Mouse (Mus musculus) myocyte (in vitro differentiated cells): ENCODE results near the gene Cox5a. TPM values are rescaled to one million over a fixed set of nuclear protein-coding genes. Genes with fewer than 3 reads are reported as not detected.

Experiments
- H3K27me3 ChIP-seq: one replicate; pipeline ENCODE4 v1.6.1; 2011; ENCODE audit not compliant: control insufficient read depth, insufficient read depth, insufficient read length
- H3K36me3 ChIP-seq: one replicate; pipeline ENCODE4 v1.6.1; 2011; ENCODE audit not compliant: control insufficient read depth, insufficient read depth
- H3K4me2 ChIP-seq: one replicate; pipeline ENCODE4 v1.6.1; 2011; ENCODE audit warnings: low read depth, control low read depth
- H3K4me3 ChIP-seq: one replicate; pipeline ENCODE4 v1.5.1; 2011; ENCODE audit warnings: mild to moderate bottlenecking, control low read depth, moderate library complexity
- H3K79me2 ChIP-seq: one replicate; pipeline ENCODE4 v1.6.1; 2011; ENCODE audit not compliant: control insufficient read depth, insufficient read depth
- H3ac ChIP-seq: one replicate; pipeline ENCODE4 v1.6.1; 2011; ENCODE audit not compliant: control insufficient read depth, insufficient read length
- CEBPB ChIP-seq: IDR thresholded peaks from 2 replicates; pipeline ENCODE4 v1.6.1; 2011; ENCODE audit warnings: mild to moderate bottlenecking, moderate library complexity; ENCODE audit not compliant: poor library complexity, insufficient read depth, severe bottlenecking
- E2F4 ChIP-seq: IDR thresholded peaks from one replicate; pipeline ENCODE4 v1.6.1; 2011; ENCODE audit warnings: mild to moderate bottlenecking, control low read depth, moderate library complexity; ENCODE audit not compliant: insufficient read depth
- MAX ChIP-seq: IDR thresholded peaks from one replicate; pipeline ENCODE4 v1.6.1; 2011; ENCODE audit warnings: low read depth, mild to moderate bottlenecking, control low read depth
- MYOD1 ChIP-seq, 3 experiments: IDR thresholded peaks; one replicate each; pipeline ENCODE4 v1.6.1; 2011; ENCODE audit warnings: control low read depth in 2 of 3, low read depth in 2 of 3, mild to moderate bottlenecking in 2 of 3, moderate library complexity in 1 of 3; ENCODE audit not compliant: insufficient read length in 2 of 3, control insufficient read depth in 1 of 3
- MYOG ChIP-seq, 3 experiments: IDR thresholded peaks; one replicate each; pipeline ENCODE4 v1.6.1; 2011; ENCODE audit warnings: control low read depth in 2 of 3, low read depth in 2 of 3, mild to moderate bottlenecking in 2 of 3; ENCODE audit not compliant: insufficient read length in 2 of 3, control insufficient read depth in 1 of 3, insufficient read depth in 1 of 3
- POLR2A ChIP-seq: IDR thresholded peaks from one replicate; pipeline ENCODE4 v1.6.1; 2011; ENCODE audit warnings: low read depth, mild to moderate bottlenecking, control low read depth, moderate library complexity; ENCODE audit not compliant: insufficient read length
- POLR2AphosphoS2 ChIP-seq: IDR thresholded peaks from one replicate; pipeline ENCODE4 v1.6.1; 2011; ENCODE audit warnings: low read depth, control low read depth; ENCODE audit not compliant: insufficient read length
- REST ChIP-seq: IDR thresholded peaks from one replicate; pipeline ENCODE4 v1.6.1; 2011; ENCODE audit warnings: mild to moderate bottlenecking, control low read depth, moderate library complexity; ENCODE audit not compliant: insufficient read depth, insufficient read length
- SRF ChIP-seq: IDR thresholded peaks from one replicate; pipeline ENCODE4 v1.6.1; 2011; ENCODE audit warnings: low read depth; ENCODE audit not compliant: control insufficient read depth, insufficient read length
- TCF12 ChIP-seq: IDR thresholded peaks from one replicate; pipeline ENCODE4 v1.6.1; 2011; ENCODE audit warnings: mild to moderate bottlenecking, control low read depth; ENCODE audit not compliant: poor library complexity, insufficient read depth, severe bottlenecking
- TCF3 ChIP-seq: IDR thresholded peaks from one replicate; pipeline ENCODE4 v1.6.1; 2011; ENCODE audit warnings: low read depth, control low read depth; ENCODE audit not compliant: insufficient read length
- USF1 ChIP-seq: IDR thresholded peaks from one replicate; pipeline ENCODE4 v1.6.1; 2011; ENCODE audit warnings: low read depth, mild to moderate bottlenecking, control low read depth, moderate library complexity
- polyA plus RNA-seq: library from polyadenylated mRNA; unstranded; fragments of >200 nt; fragmentation: generic; extraction: Trizol; gene quantifications from one replicate; pipeline ENCODE4 v1.2.1, GENCODE M21; 2012; ENCODE audit warnings: missing spikeins

The Cox5a gene
- polyA plus RNA-seq, 1 experiment: 780 TPM

DNA sequence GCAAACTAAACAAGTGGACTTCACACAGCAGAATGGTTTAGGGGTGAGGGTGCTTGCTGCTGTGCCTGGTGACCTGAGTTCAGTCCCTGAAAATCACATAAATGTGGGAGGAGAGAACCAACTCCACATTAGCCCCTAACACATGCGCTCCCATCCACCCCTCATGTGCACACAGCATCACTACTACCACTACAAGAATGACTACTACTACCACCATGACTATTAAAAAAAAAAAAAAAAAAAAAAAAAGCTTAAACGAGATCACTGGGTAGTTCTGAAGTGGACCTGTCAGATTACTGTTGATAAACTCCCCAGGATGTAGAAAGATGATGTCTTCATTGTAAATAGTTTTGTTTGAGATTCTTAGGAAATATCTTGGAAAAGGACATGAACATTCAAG lies 38.5 kb downstream of the Cox5a start:
- H3K4me2 ChIP-seq: no peak overlapping the region
- no peak overlapping the region for H3ac ChIP-seq
- H3K27me3 ChIP-seq: no peaks in the 10 kb centered on the region
- no peak for TF ChIP-seq POLR2A
- no peak for TF ChIP-seq CEBPB
- TF ChIP-seq MYOD1 (IDR thresholded peaks at IDR 0.05; ENCODE audit: control insufficient read depth in 1 of 3, insufficient read length in 2 of 3, low read depth in 2 of 3): no peak
- TF ChIP-seq TCF12: no peak
- no peak for TF ChIP-seq SRF
- TF ChIP-seq POLR2AphosphoS2: no peak
- no peak for TF ChIP-seq MYOG (IDR thresholded peaks at IDR 0.05; ENCODE audit: control insufficient read depth in 1 of 3, insufficient read depth in 1 of 3, insufficient read length in 2 of 3, low read depth in 2 of 3)
- TF ChIP-seq TCF3: no peak
- no peak for TF ChIP-seq USF1
- TF ChIP-seq E2F4: no peak
- TF ChIP-seq MAX: no peak
- TF ChIP-seq REST: no peak
- H3K79me2 ChIP-seq: peaks cover 26% of the 10 kb centered on the region
- no peak overlapping the region for H3K4me3 ChIP-seq
- H3K36me3 ChIP-seq: no peaks in the 10 kb centered on the region

DNA sequence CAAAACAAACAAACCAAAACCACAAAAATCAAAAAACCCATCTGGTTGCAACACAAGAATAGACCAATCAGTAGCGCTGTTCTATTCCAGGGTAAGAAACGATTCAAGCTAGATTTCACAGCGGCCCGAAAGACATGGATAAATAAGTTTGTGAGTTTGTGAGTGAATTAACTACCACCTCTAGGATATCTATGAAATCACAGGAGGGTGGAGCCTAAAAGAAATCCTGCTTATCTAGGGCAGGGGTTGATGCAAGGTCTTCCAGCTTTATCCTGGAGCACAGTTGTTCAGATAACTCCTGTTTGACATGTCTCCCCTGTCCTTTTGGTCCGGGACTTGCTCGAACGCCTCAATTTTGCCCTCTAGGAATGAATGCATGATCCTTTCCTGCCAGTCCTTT lies 39.2 kb downstream of the Cox5a start:
- peak overlapping the region; percentile 91 for H3K4me2 ChIP-seq
- peaks cover 33% of the 10 kb centered on the region for H3K79me2 ChIP-seq
- no peak overlapping the region for H3ac ChIP-seq
- TF ChIP-seq MAX (no peak), REST (no peak), MYOD1 (IDR thresholded peaks at IDR 0.05; ENCODE audit: control insufficient read depth in 1 of 3, insufficient read length in 2 of 3, low read depth in 2 of 3) (no peak), POLR2A (no peak), USF1 (no peak), TCF3 (no peak), SRF (no peak), MYOG (IDR thresholded peaks at IDR 0.05; ENCODE audit: control insufficient read depth in 1 of 3, insufficient read depth in 1 of 3, insufficient read length in 2 of 3, low read depth in 2 of 3) (no peak), CEBPB (no peak), POLR2AphosphoS2 (no peak), E2F4 (no peak), TCF12 (no peak)
- H3K27me3 ChIP-seq: no peaks in the 10 kb centered on the region
- H3K4me3 ChIP-seq: peak overlapping the region; percentile 57
- H3K36me3 ChIP-seq: no peaks in the 10 kb centered on the region

GRCm38 (mm10) chr9:57560861-57561710 lies 40.0 kb downstream of the Cox5a start, which contains the start of gene Scamp2:
Gene Scamp2, plus strand, starts transcription at chr9:57560943.
- Histone ChIP-seq H3K4me3 (peak within 1 kb of the TSS; percentile 57), H3ac (peak within 1 kb of the TSS; percentile 43), H3K4me2 (peak within 1 kb of the TSS; percentile 91), H3K27me3 (no peaks in the 10 kb centered on the region), H3K79me2 (peaks cover 34% of the 10 kb centered on the region), H3K36me3 (no peaks in the 10 kb centered on the region)
- peak; percentile 2 to 72 (median 17) for TF ChIP-seq MYOG (IDR thresholded peaks at IDR 0.05; ENCODE audit: control insufficient read depth in 1 of 3, insufficient read depth in 1 of 3, insufficient read length in 2 of 3, low read depth in 2 of 3)
- peak in 1 of 3 experiments; percentile 70 for TF ChIP-seq MYOD1 (IDR thresholded peaks at IDR 0.05; ENCODE audit: control insufficient read depth in 1 of 3, insufficient read length in 2 of 3, low read depth in 2 of 3)
- peak; percentile 88 for TF ChIP-seq POLR2AphosphoS2
- TF ChIP-seq E2F4: no peak
- no peak for TF ChIP-seq CEBPB
- TF ChIP-seq TCF12: no peak
- TF ChIP-seq MAX: no peak
- peak; percentile 86 for TF ChIP-seq POLR2A

DNA sequence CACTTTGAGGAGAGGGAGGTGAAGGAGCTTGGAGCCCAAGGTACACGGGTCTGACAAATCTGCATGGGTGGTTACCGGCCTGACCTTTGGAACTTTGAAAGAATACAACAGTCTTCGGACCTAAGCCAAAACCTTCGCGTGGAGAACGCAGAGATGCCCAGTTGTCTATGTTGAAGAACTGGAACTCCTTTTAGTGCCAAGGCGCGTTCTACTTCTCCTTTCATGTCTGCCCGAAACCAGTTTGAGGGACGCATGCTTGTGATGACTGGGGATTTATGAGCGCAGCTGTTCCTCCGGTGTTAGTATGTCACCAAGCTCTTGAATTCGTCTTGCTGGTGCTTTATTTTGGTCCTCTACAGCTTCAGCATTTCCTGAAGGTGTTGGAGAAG lies 40.6 kb downstream of the Cox5a start:
- Histone ChIP-seq H3K4me2 (peak overlapping the region; percentile 89), H3K36me3 (no peaks in the 10 kb centered on the region), H3K79me2 (peaks cover 40% of the 10 kb centered on the region), H3ac (peak overlapping the region; percentile 43), H3K4me3 (peak overlapping the region; percentile 57), H3K27me3 (no peaks in the 10 kb centered on the region)
- no peak for TF ChIP-seq CEBPB
- no peak for TF ChIP-seq POLR2A
- TF ChIP-seq TCF12: peak; percentile 70
- TF ChIP-seq MYOG (IDR thresholded peaks at IDR 0.05; ENCODE audit: control insufficient read depth in 1 of 3, insufficient read depth in 1 of 3, insufficient read length in 2 of 3, low read depth in 2 of 3): peak in 2 of 3 experiments; percentile 65 to 70
- TF ChIP-seq MYOD1 (IDR thresholded peaks at IDR 0.05; ENCODE audit: control insufficient read depth in 1 of 3, insufficient read length in 2 of 3, low read depth in 2 of 3): peak; percentile 87 to 92 (median 90)
